Mouse (Mus musculus) forebrain, embryonic 16.5 days (tissue): ENCODE results near the gene Senp2. TPM values are rescaled to one million over a fixed set of nuclear protein-coding genes. Genes with fewer than 3 reads are reported as not detected.

ENCODE experiments used
- ATAC-seq: fragments of 200-750 bp; cut with Nextera tagmentation; 2 replicates; pipeline ENCODE4 v1.8.0; 2017; ENCODE audit warnings: mild to moderate bottlenecking, moderate library complexity
- H3K27ac ChIP-seq: fragments of 300-500 bp; sonication (generic); 2 replicates; pipeline ENCODE4 v1.5.1; 2014; ENCODE audit warnings: low read length, control low read depth
- H3K27me3 ChIP-seq: fragments of 300-500 bp; sonication (generic); replicated peaks from 2 replicates; pipeline ENCODE4 v1.6.1; 2014; ENCODE audit warnings: low read length; ENCODE audit not compliant: control insufficient read depth, insufficient read depth
- H3K36me3 ChIP-seq: fragments of 300-500 bp; sonication (generic); 2 replicates; pipeline ENCODE4 v1.6.1; 2014; ENCODE audit not compliant: control insufficient read depth, insufficient read depth
- H3K4me1 ChIP-seq: fragments of 300-500 bp; sonication (generic); replicated peaks from 2 replicates; pipeline ENCODE4 v1.6.1; 2014; ENCODE audit warnings: low read length; ENCODE audit not compliant: control insufficient read depth, insufficient read depth
- H3K4me2 ChIP-seq: fragments of 300-500 bp; sonication (generic); 2 replicates; pipeline ENCODE4 v1.6.1; 2014; ENCODE audit warnings: mild to moderate bottlenecking, low read length, control low read depth
- H3K4me3 ChIP-seq: fragments of 300-500 bp; sonication (generic); replicated peaks from 2 replicates; pipeline ENCODE4 v1.5.1; 2014; ENCODE audit warnings: mild to moderate bottlenecking, low read length, control low read depth
- H3K9ac ChIP-seq: fragments of 300-500 bp; sonication (generic); replicated peaks from 2 replicates; pipeline ENCODE4 v1.6.1; 2014; ENCODE audit warnings: low read depth, low read length, control low read depth
- H3K9me3 ChIP-seq: fragments of 300-500 bp; sonication (generic); 2 replicates; pipeline ENCODE4 v1.6.1; 2016; ENCODE audit warnings: low read length; ENCODE audit not compliant: control insufficient read depth
- WGBS: fragments of 180-500 bp; shearing (Covaris S2); extraction: QIAGEN DNeasy Blood & Tissue Kit; methylation state at CpG from one replicate; pipeline ENCODE4 v1.1.7; 2014; 5-methylcytosine and 5-hydroxymethylcytosine counted together
- polyA plus RNA-seq: library from polyadenylated mRNA; unstranded; fragments of >200 nt; fragmentation: Nextera tagmentation; extraction: Ambion mirVana; gene quantifications from 2 replicates; pipeline ENCODE4 v1.2.1, GENCODE M21; 2015

Gene Senp2
- polyA plus RNA-seq, 1 experiment from 2014 or later = 50.6 TPM

DNA sequence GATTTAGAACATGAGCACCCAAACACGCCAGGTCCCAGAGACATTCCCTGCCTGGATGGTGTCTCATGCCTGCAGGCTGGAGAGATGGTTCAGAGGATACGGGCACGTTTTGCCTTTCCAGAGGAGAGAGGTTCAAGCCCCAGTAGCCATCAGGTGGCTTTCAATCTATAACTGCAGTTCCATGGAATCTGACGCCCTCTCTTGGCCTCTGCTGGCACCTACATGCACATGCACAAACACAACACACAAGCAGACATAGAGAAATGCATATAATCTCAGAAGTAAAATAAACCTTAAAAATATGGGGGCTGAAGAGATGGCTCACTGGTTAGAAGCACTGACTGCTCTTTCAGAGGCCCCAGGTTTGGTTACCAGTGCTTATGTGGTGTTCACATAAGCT lies 8.1 kb upstream of the Senp2 start:
- H3K27me3 ChIP-seq = no peaks in the 10 kb centered on the region
- H3K9me3 ChIP-seq = no peaks in the 10 kb centered on the region
- H3K9ac ChIP-seq = no peak overlapping the region
- H3K4me2 ChIP-seq = no peak overlapping the region
- WGBS = 65% methylated on average over 4 of the region's 4 CpGs
- no peak overlapping the region for H3K27ac ChIP-seq
- H3K4me3 ChIP-seq = no peak overlapping the region
- no peaks in the 10 kb centered on the region for H3K4me1 ChIP-seq
- no peaks in the 10 kb centered on the region for H3K36me3 ChIP-seq
- ATAC-seq = no peak

DNA sequence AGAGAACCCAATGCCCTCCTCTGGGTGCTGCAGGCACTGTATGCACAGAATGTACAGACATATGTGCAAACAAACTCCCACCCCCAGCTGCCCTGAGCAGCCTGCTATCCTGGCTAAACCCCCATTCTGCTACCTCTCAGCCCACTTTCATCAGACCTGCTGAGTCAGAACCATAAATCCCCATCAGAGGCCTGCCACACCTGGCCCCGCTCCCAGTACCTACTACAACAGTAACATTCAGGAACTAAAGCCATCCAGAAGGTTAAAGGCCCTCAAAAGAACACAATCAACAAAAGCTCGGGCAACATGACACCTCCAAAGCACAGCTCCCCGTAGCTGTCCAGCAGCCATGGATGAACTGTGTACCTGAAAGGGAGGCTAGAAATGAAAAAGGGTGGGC lies 7.7 kb upstream of the Senp2 start:
- Histone ChIP-seq H3K4me3 (no peak overlapping the region), H3K27me3 (no peaks in the 10 kb centered on the region), H3K4me2 (no peak overlapping the region), H3K36me3 (no peaks in the 10 kb centered on the region), H3K9ac (no peak overlapping the region), H3K9me3 (no peaks in the 10 kb centered on the region), H3K27ac (no peak overlapping the region), H3K4me1 (no peaks in the 10 kb centered on the region)
- WGBS = 59% methylated on average over 3 of the region's 3 CpGs
- ATAC-seq = no peak

DNA sequence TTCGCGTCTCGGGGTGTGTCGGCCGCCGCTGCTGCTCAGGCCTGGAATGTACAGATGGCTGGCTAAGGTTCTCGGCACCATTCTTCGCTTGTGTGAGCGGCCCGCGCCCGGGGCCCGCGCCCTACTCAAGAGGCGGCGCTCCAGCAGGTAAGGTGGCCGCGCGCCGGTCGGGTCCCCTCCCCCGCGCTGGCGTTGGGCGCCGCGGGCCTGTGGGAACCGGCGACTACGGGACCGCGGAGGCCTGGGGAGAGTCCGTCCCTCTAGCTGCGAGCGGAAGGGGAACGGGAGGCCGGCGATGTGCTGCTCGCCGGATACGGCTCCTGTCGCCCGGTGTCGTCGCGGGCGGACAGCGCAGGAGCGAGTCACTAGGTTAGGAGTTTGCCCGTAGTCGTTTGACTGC lies 312 bp downstream of the Senp2 start:
- WGBS = under 1% methylated on average over 43 of the region's 51 CpGs
- peaks cover 13% of the 10 kb centered on the region for H3K4me1 ChIP-seq
- ATAC-seq = peak; percentile 67
- H3K9me3 ChIP-seq = no peaks in the 10 kb centered on the region
- H3K27me3 ChIP-seq = no peaks in the 10 kb centered on the region
- no peaks in the 10 kb centered on the region for H3K36me3 ChIP-seq
- peak overlapping the region; percentile 69 for H3K27ac ChIP-seq
- H3K9ac ChIP-seq = peak overlapping the region; percentile 93
- peak overlapping the region; percentile 84 for H3K4me2 ChIP-seq
- H3K4me3 ChIP-seq = peak overlapping the region; percentile 98

DNA sequence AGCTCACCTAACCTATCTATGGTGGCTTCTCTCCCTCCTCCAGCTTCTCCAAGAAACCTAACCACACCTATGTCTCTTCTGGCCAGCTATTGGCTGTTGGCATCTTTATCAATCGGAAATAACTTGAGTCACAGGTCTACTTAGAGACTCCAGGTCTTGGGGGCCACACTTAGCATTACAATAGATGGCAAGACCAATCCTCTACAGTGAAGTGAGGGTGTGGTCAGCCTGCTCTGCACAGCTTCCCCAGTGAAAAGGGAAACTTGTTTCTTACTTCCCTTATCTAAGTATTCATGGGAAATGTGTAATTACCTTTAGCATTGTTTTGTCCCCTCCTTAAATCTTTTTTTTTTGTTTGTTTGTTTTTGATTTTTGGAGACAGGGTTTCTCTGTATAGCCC lies 6.3 kb downstream of the Senp2 start:
- no peak overlapping the region for H3K9ac ChIP-seq
- no peak overlapping the region for H3K4me2 ChIP-seq
- H3K4me3 ChIP-seq = no peak overlapping the region
- peaks cover 27% of the 10 kb centered on the region for H3K36me3 ChIP-seq
- 74% methylated on average over 1 of the region's 1 CpGs for WGBS
- H3K27ac ChIP-seq = no peak overlapping the region
- ATAC-seq = no peak
- H3K27me3 ChIP-seq = no peaks in the 10 kb centered on the region
- H3K4me1 ChIP-seq = peaks cover 5% of the 10 kb centered on the region
- H3K9me3 ChIP-seq = no peaks in the 10 kb centered on the region

DNA sequence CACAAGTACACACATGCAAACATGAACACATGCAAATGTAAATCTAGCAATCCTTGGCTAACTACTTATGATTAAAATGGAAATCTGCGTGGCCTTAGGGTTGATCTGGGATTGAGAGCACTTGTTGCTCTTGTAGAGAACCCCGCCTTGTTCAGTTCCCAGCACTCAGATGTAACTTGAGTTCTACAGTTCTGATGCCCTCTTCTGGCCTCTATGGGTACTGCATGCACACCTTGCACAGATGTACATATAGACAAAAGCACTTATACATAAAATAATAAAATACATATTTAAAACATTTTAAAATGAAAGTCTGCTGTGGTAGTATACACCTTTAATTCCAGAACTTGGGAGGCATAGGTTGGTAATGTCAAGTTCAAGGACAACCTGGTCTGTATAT lies 12.8 kb downstream of the Senp2 start:
- H3K27me3 ChIP-seq = no peaks in the 10 kb centered on the region
- no peak overlapping the region for H3K4me3 ChIP-seq
- no peak for ATAC-seq
- no peak overlapping the region for H3K27ac ChIP-seq
- 97% methylated on average over 2 of the region's 2 CpGs for WGBS
- H3K9ac ChIP-seq = no peak overlapping the region
- H3K36me3 ChIP-seq = peaks cover 33% of the 10 kb centered on the region
- H3K4me1 ChIP-seq = no peaks in the 10 kb centered on the region
- no peak overlapping the region for H3K4me2 ChIP-seq
- peaks cover 5% of the 10 kb centered on the region; the same call in 1 of the 2 replicates for H3K9me3 ChIP-seq

GRCm38 (mm10) chr16:22027474-22027873 lies 18.2 kb downstream of the Senp2 start:
- no peaks in the 10 kb centered on the region for H3K9me3 ChIP-seq
- no peaks in the 10 kb centered on the region for H3K27me3 ChIP-seq
- H3K27ac ChIP-seq = no peak overlapping the region
- no peaks in the 10 kb centered on the region for H3K4me1 ChIP-seq
- H3K4me2 ChIP-seq = no peak overlapping the region
- WGBS = 97% methylated on average over 5 of the region's 5 CpGs
- no peak overlapping the region for H3K9ac ChIP-seq
- no peak overlapping the region for H3K4me3 ChIP-seq
- ATAC-seq = no peak
- H3K36me3 ChIP-seq = peaks cover 15% of the 10 kb centered on the region

DNA sequence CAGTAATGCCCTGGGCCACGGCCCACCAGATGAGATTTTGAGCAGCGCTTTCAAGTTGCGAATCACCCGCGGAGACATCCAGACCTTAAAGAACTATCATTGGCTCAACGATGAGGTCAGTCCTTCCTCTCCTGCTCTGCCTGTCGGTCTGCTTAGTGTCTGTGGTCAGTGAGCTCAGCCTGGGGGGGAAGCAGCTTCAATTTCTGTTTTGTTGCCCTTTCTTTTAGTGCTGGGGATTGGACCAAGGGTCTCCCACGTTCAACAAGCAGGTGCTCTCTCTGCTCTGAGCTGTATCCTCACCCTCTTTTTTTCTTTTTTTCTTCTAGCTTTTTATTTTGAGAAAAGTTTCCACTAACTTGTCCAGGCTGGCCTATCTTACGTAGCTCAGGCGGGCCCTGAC lies 29.3 kb downstream of the Senp2 start:
- Histone ChIP-seq H3K4me3 (no peak overlapping the region), H3K4me1 (no peaks in the 10 kb centered on the region), H3K27me3 (no peaks in the 10 kb centered on the region), H3K9ac (no peak overlapping the region), H3K4me2 (no peak overlapping the region), H3K9me3 (no peaks in the 10 kb centered on the region), H3K27ac (no peak overlapping the region), H3K36me3 (peaks cover 31% of the 10 kb centered on the region)
- no peak for ATAC-seq
- WGBS = 87% methylated on average over 10 of the region's 10 CpGs

DNA sequence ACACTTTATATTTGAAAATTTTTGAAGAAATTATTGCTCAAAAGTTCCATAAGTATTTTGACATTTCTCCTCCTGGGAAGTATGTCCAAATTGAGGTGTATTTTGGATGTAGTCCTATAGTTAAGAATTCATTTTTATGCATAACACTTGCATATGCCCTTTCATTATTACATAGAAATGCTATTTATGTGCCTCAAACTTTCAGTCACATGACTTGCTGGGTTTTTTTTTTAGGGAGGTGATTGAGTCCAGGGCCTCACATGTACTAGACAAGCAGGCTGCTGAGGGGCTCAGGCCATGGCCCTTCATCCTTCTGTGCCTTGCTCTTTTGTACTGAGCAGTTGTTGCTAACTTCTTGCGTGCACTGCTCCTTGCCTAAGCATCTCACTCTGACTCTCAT lies 30.7 kb downstream of the Senp2 start:
- no peaks in the 10 kb centered on the region for H3K4me1 ChIP-seq
- H3K9me3 ChIP-seq = no peaks in the 10 kb centered on the region
- H3K27me3 ChIP-seq = no peaks in the 10 kb centered on the region
- 97% methylated on average over 1 of the region's 1 CpGs for WGBS
- H3K4me3 ChIP-seq = no peak overlapping the region
- no peak overlapping the region for H3K27ac ChIP-seq
- H3K36me3 ChIP-seq = peaks cover 33% of the 10 kb centered on the region
- ATAC-seq = no peak
- no peak overlapping the region for H3K4me2 ChIP-seq
- H3K9ac ChIP-seq = no peak overlapping the region

GRCm38 (mm10) chr16:22043830-22044229 lies 34.5 kb downstream of the Senp2 start:
- Histone ChIP-seq H3K4me2 (no peak overlapping the region), H3K9me3 (no peaks in the 10 kb centered on the region), H3K36me3 (peaks cover 28% of the 10 kb centered on the region), H3K4me3 (no peak overlapping the region), H3K4me1 (no peaks in the 10 kb centered on the region), H3K27me3 (no peaks in the 10 kb centered on the region), H3K9ac (no peak overlapping the region), H3K27ac (no peak overlapping the region)
- 91% methylated on average over 4 of the region's 4 CpGs for WGBS
- ATAC-seq = no peak

DNA sequence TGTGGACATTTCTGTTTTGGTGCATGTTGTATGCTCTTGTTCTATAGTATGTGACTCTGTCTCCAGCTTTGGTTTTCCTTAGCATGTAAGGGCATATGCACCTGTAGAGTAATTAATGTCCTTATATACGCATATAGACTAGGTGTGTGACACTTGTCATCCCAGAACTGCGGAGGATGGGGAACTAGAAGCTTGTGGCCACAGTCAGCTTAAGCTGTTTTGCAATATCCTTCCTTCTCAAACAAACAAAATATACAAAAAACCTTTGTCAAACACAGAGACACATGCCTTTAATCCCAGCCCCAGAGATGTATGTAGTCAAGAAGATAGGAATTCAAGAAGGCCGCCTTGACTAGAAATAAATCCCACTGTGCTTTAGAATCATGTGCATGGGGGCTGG lies 36.6 kb downstream of the Senp2 start:
- H3K4me2 ChIP-seq = no peak overlapping the region
- H3K9ac ChIP-seq = no peak overlapping the region
- no peaks in the 10 kb centered on the region for H3K4me1 ChIP-seq
- 93% methylated on average over 3 of the region's 3 CpGs for WGBS
- no peak for ATAC-seq
- no peaks in the 10 kb centered on the region for H3K9me3 ChIP-seq
- peaks cover 18% of the 10 kb centered on the region for H3K36me3 ChIP-seq
- H3K27me3 ChIP-seq = no peaks in the 10 kb centered on the region
- no peak overlapping the region for H3K4me3 ChIP-seq
- no peak overlapping the region for H3K27ac ChIP-seq
